Mouse (Mus musculus): Measurements from ENCODE around the gene Cog7. TPM values are rescaled to one million over a fixed set of nuclear protein-coding genes. Genes with fewer than 3 reads are reported as not detected.

Gene Cog7
- total and polyA plus RNA-seq, 2 experiments from 2014 or later: 32.2 to 38.1 TPM

GRCm38 (mm10) chr7:122015105-122015504 is 33.6 kb upstream of the Cog7 start:
- H3K9me3 ChIP-seq (ENCODE audit: low read length): no peaks in the 10 kb centered on the region
- ATAC-seq: no peak
- 58% methylated on average over 8 of the region's 8 CpGs for WGBS
- peak; percentile 4 for DNase-seq (ENCODE audit: low spot score)
- TF ChIP-seq CTCF (IDR thresholded peaks at IDR 0.05; ENCODE audit: low read depth): peak; percentile 12; the same call in 1 of the 2 replicates
- H3K4me2 ChIP-seq (ENCODE audit: low read depth, low read length): no peak overlapping the region
- no peak overlapping the region for H3K9ac ChIP-seq (replicated peaks; ENCODE audit: low read length)
- peaks cover 12% of the 10 kb centered on the region for H3K36me3 ChIP-seq (ENCODE audit: insufficient read depth, low read length)
- H3K4me3 ChIP-seq (ENCODE audit: low read length): no peak overlapping the region
- peaks cover 19% of the 10 kb centered on the region for H3K4me1 ChIP-seq (ENCODE audit: insufficient read depth, low read length)
- H3K27me3 ChIP-seq (ENCODE audit: insufficient read depth, low read length): no peaks in the 10 kb centered on the region
- H3K27ac ChIP-seq: no peak overlapping the region

- WGBS: 87% methylated on average over 10 of the region's 10 CpGs
- H3K4me1 ChIP-seq (ENCODE audit: insufficient read depth, low read length): 0 out of 2 replicates have a peak, but pooled peaks cover 7% of the 10 kb centered on the region
- peaks cover 18% of the 10 kb centered on the region for H3K36me3 ChIP-seq (ENCODE audit: insufficient read depth, low read length)
- no peak overlapping the region for H3K4me3 ChIP-seq (ENCODE audit: low read length)
- no peaks in the 10 kb centered on the region for H3K9me3 ChIP-seq (ENCODE audit: low read length)
- H3K9ac ChIP-seq (replicated peaks; ENCODE audit: low read length): no peak overlapping the region
- no peak for ATAC-seq
- no peak for TF ChIP-seq CTCF (IDR thresholded peaks at IDR 0.05; ENCODE audit: low read depth)
- no peak overlapping the region for H3K27ac ChIP-seq
- no peak overlapping the region for H3K4me2 ChIP-seq (ENCODE audit: low read depth, low read length)
- no peak for DNase-seq (ENCODE audit: low spot score)
- H3K27me3 ChIP-seq (ENCODE audit: insufficient read depth, low read length): no peaks in the 10 kb centered on the region
These were observed 31.4 kb upstream of the Cog7 start for GRCm38 (mm10) chr7:122012949-122013348.

- 90% methylated on average over 4 of the region's 4 CpGs for WGBS
- Histone ChIP-seq H3K27me3 (ENCODE audit: insufficient read depth, low read length) (no peaks in the 10 kb centered on the region), H3K9me3 (ENCODE audit: low read length) (no peaks in the 10 kb centered on the region), H3K9ac (replicated peaks; ENCODE audit: low read length) (no peak overlapping the region), H3K4me2 (ENCODE audit: low read depth, low read length) (no peak overlapping the region), H3K27ac (no peak overlapping the region), H3K4me1 (ENCODE audit: insufficient read depth, low read length) (0 out of 2 replicates have a peak, but pooled peaks cover 7% of the 10 kb centered on the region), H3K4me3 (ENCODE audit: low read length) (no peak overlapping the region), H3K36me3 (ENCODE audit: insufficient read depth, low read length) (peaks cover 24% of the 10 kb centered on the region)
- no peak for TF ChIP-seq CTCF (IDR thresholded peaks at IDR 0.05; ENCODE audit: low read depth)
- DNase-seq (ENCODE audit: low spot score) (no peak), ATAC-seq (no peak)
These were observed 30.9 kb upstream of the Cog7 start for GRCm38 (mm10) chr7:122012370-122012769.

- no peak for ATAC-seq
- Histone ChIP-seq H3K9ac (replicated peaks; ENCODE audit: low read length) (no peak overlapping the region), H3K4me2 (ENCODE audit: low read depth, low read length) (no peak overlapping the region), H3K4me1 (ENCODE audit: insufficient read depth, low read length) (no peaks in the 10 kb centered on the region), H3K27ac (no peak overlapping the region), H3K36me3 (ENCODE audit: insufficient read depth, low read length) (peaks cover 65% of the 10 kb centered on the region), H3K27me3 (ENCODE audit: insufficient read depth, low read length) (no peaks in the 10 kb centered on the region), H3K9me3 (ENCODE audit: low read length) (no peaks in the 10 kb centered on the region), H3K4me3 (ENCODE audit: low read length) (no peak overlapping the region)
- DNase-seq (ENCODE audit: low spot score): no peak
- WGBS: 67% methylated on average over 8 of the region's 8 CpGs
- TF ChIP-seq CTCF (IDR thresholded peaks at IDR 0.05; ENCODE audit: low read depth): no peak
These were observed 18.9 kb upstream of the Cog7 start for GRCm38 (mm10) chr7:122000396-122000795.

GRCm38 (mm10) chr7:121995961-121996360 is 14.4 kb upstream of the Cog7 start:
- H3K4me1 ChIP-seq (ENCODE audit: insufficient read depth, low read length): no peaks in the 10 kb centered on the region
- H3K9me3 ChIP-seq (ENCODE audit: low read length): no peaks in the 10 kb centered on the region
- peaks cover 68% of the 10 kb centered on the region for H3K36me3 ChIP-seq (ENCODE audit: insufficient read depth, low read length)
- TF ChIP-seq CTCF (IDR thresholded peaks at IDR 0.05; ENCODE audit: low read depth): no peak
- H3K27ac ChIP-seq: no peak overlapping the region
- ATAC-seq (no peak), DNase-seq (ENCODE audit: low spot score) (no peak)
- H3K4me2 ChIP-seq (ENCODE audit: low read depth, low read length): no peak overlapping the region
- H3K4me3 ChIP-seq (ENCODE audit: low read length): no peak overlapping the region
- no peak overlapping the region for H3K9ac ChIP-seq (replicated peaks; ENCODE audit: low read length)
- no peaks in the 10 kb centered on the region for H3K27me3 ChIP-seq (ENCODE audit: insufficient read depth, low read length)
- WGBS: 90% methylated on average over 5 of the region's 5 CpGs

GRCm38 (mm10) chr7:121975031-121975430 is 6.5 kb downstream of the Cog7 start:
- no peak overlapping the region for H3K4me2 ChIP-seq (ENCODE audit: low read depth, low read length)
- H3K36me3 ChIP-seq (ENCODE audit: insufficient read depth, low read length): peaks cover 12% of the 10 kb centered on the region; the same call in 1 of the 2 replicates
- H3K4me3 ChIP-seq (ENCODE audit: low read length): no peak overlapping the region
- H3K9ac ChIP-seq (replicated peaks; ENCODE audit: low read length): no peak overlapping the region
- peak; percentile 86 for TF ChIP-seq CTCF (IDR thresholded peaks at IDR 0.05; ENCODE audit: low read depth)
- ATAC-seq (peak; percentile 63; the same call in 1 of the 2 replicates), DNase-seq (ENCODE audit: low spot score) (peak; percentile 77)
- no peaks in the 10 kb centered on the region for H3K4me1 ChIP-seq (ENCODE audit: insufficient read depth, low read length)
- H3K9me3 ChIP-seq (ENCODE audit: low read length): no peaks in the 10 kb centered on the region
- no peak overlapping the region for H3K27ac ChIP-seq
- no peaks in the 10 kb centered on the region for H3K27me3 ChIP-seq (ENCODE audit: insufficient read depth, low read length)
- WGBS: 56% methylated on average over 4 of the region's 4 CpGs

GRCm38 (mm10) chr7:121971698-121972097 is 9.8 kb downstream of the Cog7 start:
- no peak for DNase-seq (ENCODE audit: low spot score)
- WGBS: 92% methylated on average over 3 of the region's 3 CpGs
- TF ChIP-seq CTCF (IDR thresholded peaks at IDR 0.05; ENCODE audit: low read depth): no peak

More at GRCm38 (mm10) chr7:121971698-121972097, 9.8 kb downstream of the Cog7 start:
- Histone ChIP-seq H3K9ac (replicated peaks; ENCODE audit: low read length) (no peak overlapping the region), H3K36me3 (ENCODE audit: insufficient read depth, low read length) (peaks cover 21% of the 10 kb centered on the region; the same call in 1 of the 2 replicates), H3K4me2 (ENCODE audit: low read depth, low read length) (no peak overlapping the region), H3K4me3 (ENCODE audit: low read length) (no peak overlapping the region), H3K27me3 (ENCODE audit: insufficient read depth, low read length) (no peaks in the 10 kb centered on the region), H3K27ac (no peak overlapping the region), H3K9me3 (ENCODE audit: low read length) (no peaks in the 10 kb centered on the region), H3K4me1 (ENCODE audit: insufficient read depth, low read length) (no peaks in the 10 kb centered on the region)
- ATAC-seq: no peak
